18 mouse cellular contexts compared by ENCODE assay signal in genomic region chr13:110882173-110882572, GRCm38 (mm10).
A peak's percentile ranks its signal among the peaks of the same experiment; 100 is the strongest.
DNase-seq lines count a peak whose midpoint lies in the region; ATAC-seq and TF ChIP-seq lines count a peak whose summit lies in the region.
"Had no signal": no experiment of that assay in that cellular context is flagged by ENCODE, and none has a peak within 500 bp of the region (broad histone marks: within the 10 kb centered on the region; RNA-seq: fewer than 3 reads in every experiment).

No protein-coding gene starts in this region.

- peak; percentile 46 to 72 for DNase-seq in frontal cortex, adult 2 months (ENCODE audit: extremely low spot score in 1 of 2, low spot score in 1 of 2)
- DNase-seq in frontal cortex, postnatal 25 days (ENCODE audit: low spot score in 2 of 2): no peak
- DNase-seq in left cerebral cortex, adult 11 months (ENCODE audit: low spot score): peak; percentile 55
- no peak for DNase-seq in left cerebral cortex, postnatal 4 days
- no peak for DNase-seq in stomach, postnatal 0 days (ENCODE audit: low spot score)
- no peak for DNase-seq in gastrocnemius, postnatal 36 days
- no peak for DNase-seq in MN1 (ENCODE audit: low spot score)
- DNase-seq: gastrocnemius, postnatal 25 days; kidney, adult 11 months; kidney, postnatal 36 days; thymus, postnatal 4 days had no signal

- no peaks in the 10 kb centered on the region for H3K9me3 ChIP-seq in stomach, embryonic 16.5 days (replicated peaks; ENCODE audit: control insufficient read depth, low read length)
- H3K9me3 ChIP-seq in stomach, postnatal 0 days (ENCODE audit: control insufficient read depth, low read length): no peaks in the 10 kb centered on the region
- H3K9me3 ChIP-seq: embryonic facial prominence, embryonic 10.5 days; forebrain, embryonic 12.5 days; heart, embryonic 10.5 days; midbrain, embryonic 13.5 days had no signal

- H3K4me1 ChIP-seq in stomach, embryonic 16.5 days (ENCODE audit: control insufficient read depth, insufficient read depth, low read length): peaks cover 7% of the 10 kb centered on the region; the same call in 1 of the 2 replicates
- no peaks in the 10 kb centered on the region for H3K4me1 ChIP-seq in stomach, postnatal 0 days (replicated peaks; ENCODE audit: control insufficient read depth, insufficient read depth)
- H3K4me1 ChIP-seq: embryonic facial prominence, embryonic 10.5 days; forebrain, embryonic 12.5 days; heart, embryonic 10.5 days; midbrain, embryonic 13.5 days had no signal

- H3K4me2 ChIP-seq in stomach, embryonic 16.5 days (ENCODE audit: low read depth, low read length): no peak overlapping the region
- H3K4me2 ChIP-seq in stomach, postnatal 0 days (replicated peaks; ENCODE audit: low read depth): no peak overlapping the region
- H3K4me2 ChIP-seq: forebrain, embryonic 12.5 days; liver, embryonic 11.5 days; midbrain, embryonic 13.5 days had no signal

- H3K9ac ChIP-seq in stomach, embryonic 16.5 days (ENCODE audit: low read length): no peak overlapping the region
- no peak overlapping the region for H3K9ac ChIP-seq in stomach, postnatal 0 days (ENCODE audit: low read length)
- H3K9ac ChIP-seq: forebrain, embryonic 12.5 days; midbrain, embryonic 13.5 days had no signal

- H3K27me3 ChIP-seq in stomach, embryonic 16.5 days (ENCODE audit: control insufficient read depth, insufficient read depth, low read length): no peaks in the 10 kb centered on the region
- no peaks in the 10 kb centered on the region for H3K27me3 ChIP-seq in stomach, postnatal 0 days (ENCODE audit: control insufficient read depth, insufficient read depth, low read length)
- H3K27me3 ChIP-seq: forebrain, embryonic 12.5 days; midbrain, embryonic 13.5 days had no signal

- TF ChIP-seq EP300 in stomach, postnatal 0 days (optimal IDR thresholded peaks at IDR 0.05): no peak

- ATAC-seq in stomach, embryonic 16.5 days (ENCODE audit: insufficient read depth, low FRiP score): no peak
- no peak for ATAC-seq in stomach, postnatal 0 days (ENCODE audit: low FRiP score, low TSS enrichment)
- ATAC-seq: midbrain, embryonic 13.5 days had no signal

- intact Hi-C loops in left cerebral cortex, postnatal 4 days (cut with DNase I): no loop called here
- intact Hi-C loops in gastrocnemius, postnatal 36 days (cut with DNase I): no loop called here

- 75% methylated on average over 3 of the region's 3 CpGs for WGBS in stomach, embryonic 16.5 days
- WGBS in stomach, postnatal 0 days: 52% methylated on average over 3 of the region's 3 CpGs

- peak overlapping the region; percentile 55 for H3K27ac ChIP-seq in stomach, embryonic 16.5 days (ENCODE audit: low read length)
- no peak overlapping the region for H3K27ac ChIP-seq in stomach, postnatal 0 days (replicated peaks)
- H3K27ac ChIP-seq: embryonic facial prominence, embryonic 10.5 days; forebrain, embryonic 12.5 days; heart, embryonic 10.5 days; midbrain, embryonic 13.5 days had no signal

- no peak for TF ChIP-seq CTCF in stomach, postnatal 0 days (IDR thresholded peaks at IDR 0.05; ENCODE audit: low read depth)

- no peaks in the 10 kb centered on the region for H3K36me3 ChIP-seq in stomach, embryonic 16.5 days (ENCODE audit: control insufficient read depth, insufficient read depth, low read length)
- no peaks in the 10 kb centered on the region for H3K36me3 ChIP-seq in stomach, postnatal 0 days (ENCODE audit: control insufficient read depth, insufficient read depth, low read length)
- H3K36me3 ChIP-seq: embryonic facial prominence, embryonic 10.5 days; forebrain, embryonic 12.5 days; G1E; heart, embryonic 10.5 days; midbrain, embryonic 13.5 days had no signal

- no peak overlapping the region for H3K4me3 ChIP-seq in stomach, embryonic 16.5 days (replicated peaks; ENCODE audit: low read length)
- no peak overlapping the region for H3K4me3 ChIP-seq in stomach, postnatal 0 days (ENCODE audit: low read depth, low read length)
- H3K4me3 ChIP-seq: embryonic facial prominence, embryonic 10.5 days; forebrain, embryonic 12.5 days; heart, embryonic 10.5 days; midbrain, embryonic 13.5 days had no signal

Comparison
In these comparisons a context has a peak if more than half of its experiments do, and no peak if none do; other contexts are left out.
1. DNase-seq: peak in frontal cortex, adult 2 months (2 of 2) and left cerebral cortex, adult 11 months (single experiment); none in frontal cortex, postnatal 25 days (0 of 2), left cerebral cortex, postnatal 4 days (single experiment), stomach, postnatal 0 days (single experiment), gastrocnemius, postnatal 36 days (0 of 2) and MN1 (single experiment).